Mouse (Mus musculus): Measurements from ENCODE around the gene Spo11.

Gene Spo11

DNA sequence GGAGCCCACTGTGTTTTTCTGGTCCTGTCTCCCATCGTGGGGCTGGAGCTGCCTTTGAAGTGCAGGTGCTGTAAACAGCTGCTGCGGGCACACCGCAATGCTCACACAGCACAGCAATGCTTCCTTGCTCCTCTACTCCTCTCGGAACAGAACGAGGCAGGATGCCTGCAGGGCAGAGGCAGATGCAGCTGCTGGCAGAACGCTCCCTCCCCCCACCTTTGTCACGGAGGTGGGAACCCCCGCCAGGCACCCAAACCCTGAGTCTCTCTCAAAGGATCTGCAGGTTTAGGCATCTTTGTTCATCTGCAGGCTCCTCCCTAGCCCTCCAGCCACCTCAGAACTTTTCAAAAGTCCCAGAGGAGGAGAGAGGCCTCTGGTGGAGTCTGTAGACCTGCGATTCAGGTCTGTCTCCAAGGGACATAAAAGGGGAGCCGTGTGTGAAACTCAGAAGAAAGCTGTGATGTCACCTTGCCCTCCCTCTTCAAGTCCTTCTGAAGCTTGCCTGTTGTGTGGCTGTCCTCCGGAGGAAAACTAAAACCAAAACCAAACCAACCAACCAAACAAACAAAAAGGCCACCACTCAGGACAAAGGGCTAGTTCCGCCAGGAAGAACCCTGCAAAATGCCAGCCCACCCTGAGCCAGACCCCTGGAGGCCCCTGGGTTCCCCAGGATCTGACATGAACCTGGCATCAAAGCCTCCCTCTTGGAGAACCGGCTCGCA, at the start of gene Spo11:
Gene Spo11, plus strand, starts transcription at position 292 of the 722 bp plus-strand sequence.
- no peak for DNase-seq (ENCODE audit: low spot score)

DNA sequence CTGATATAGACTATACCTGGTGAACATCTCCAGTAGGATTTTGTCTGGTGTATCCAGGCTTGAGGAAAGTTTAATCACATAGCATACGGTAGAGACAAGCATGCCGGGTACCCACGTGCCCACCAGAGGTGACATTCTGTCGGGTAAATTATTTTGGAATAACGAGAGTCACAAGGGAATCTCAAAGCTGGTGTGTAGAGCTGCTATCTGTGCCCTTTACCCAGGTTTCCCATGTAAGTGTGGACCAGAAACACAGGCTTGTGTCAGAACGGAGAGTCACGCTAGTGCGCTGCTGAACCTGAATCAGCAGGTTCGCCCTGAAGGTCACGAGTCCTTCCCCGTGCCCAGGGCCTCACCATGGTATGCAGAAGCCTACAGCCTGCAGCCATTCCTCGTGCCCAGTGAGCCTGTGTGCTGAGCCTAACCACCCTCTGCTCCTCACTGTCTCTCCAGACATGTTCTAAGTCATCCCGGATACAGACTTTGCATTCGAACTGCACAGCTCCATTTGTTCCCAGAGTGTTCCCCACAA, 47.5 kb upstream of the Spo11 start:
- no peak for DNase-seq (ENCODE audit: low spot score)

DNA sequence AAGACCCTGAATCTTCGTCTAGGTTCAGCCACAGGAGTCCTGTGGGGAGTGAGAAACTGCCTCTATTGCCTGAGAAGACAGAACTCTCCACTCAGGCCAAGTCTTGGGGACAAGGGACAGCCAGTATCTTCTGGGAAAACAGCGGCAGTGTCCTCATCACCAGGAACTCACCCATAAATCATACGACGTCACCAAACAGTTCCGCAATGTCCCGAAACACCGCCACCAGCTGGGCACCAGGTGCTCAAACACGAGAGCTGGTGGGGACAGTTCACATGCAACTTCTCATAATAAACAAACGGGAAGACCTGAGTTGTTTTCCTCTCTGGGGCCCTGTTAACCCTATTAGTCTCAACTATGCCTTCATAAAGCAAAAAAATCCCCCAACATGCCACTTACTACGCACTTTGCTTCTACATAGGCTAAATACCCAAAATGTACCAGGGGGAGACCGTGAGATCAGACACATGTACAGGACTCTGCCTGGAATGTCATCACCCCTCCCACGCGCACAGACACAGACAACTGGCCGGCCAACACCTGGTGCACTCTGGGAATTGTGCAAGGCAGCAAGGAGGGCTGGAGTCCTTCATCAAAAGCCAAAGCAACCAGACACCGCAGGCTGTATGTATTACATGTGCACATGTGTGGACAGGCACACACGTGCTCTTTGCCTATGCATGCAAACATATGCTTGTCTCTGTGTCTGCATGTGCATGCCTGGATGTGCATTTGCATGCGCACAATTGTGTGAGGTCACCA, 46.2 kb upstream of the Spo11 start:
- no peak for DNase-seq (ENCODE audit: low spot score)

DNA sequence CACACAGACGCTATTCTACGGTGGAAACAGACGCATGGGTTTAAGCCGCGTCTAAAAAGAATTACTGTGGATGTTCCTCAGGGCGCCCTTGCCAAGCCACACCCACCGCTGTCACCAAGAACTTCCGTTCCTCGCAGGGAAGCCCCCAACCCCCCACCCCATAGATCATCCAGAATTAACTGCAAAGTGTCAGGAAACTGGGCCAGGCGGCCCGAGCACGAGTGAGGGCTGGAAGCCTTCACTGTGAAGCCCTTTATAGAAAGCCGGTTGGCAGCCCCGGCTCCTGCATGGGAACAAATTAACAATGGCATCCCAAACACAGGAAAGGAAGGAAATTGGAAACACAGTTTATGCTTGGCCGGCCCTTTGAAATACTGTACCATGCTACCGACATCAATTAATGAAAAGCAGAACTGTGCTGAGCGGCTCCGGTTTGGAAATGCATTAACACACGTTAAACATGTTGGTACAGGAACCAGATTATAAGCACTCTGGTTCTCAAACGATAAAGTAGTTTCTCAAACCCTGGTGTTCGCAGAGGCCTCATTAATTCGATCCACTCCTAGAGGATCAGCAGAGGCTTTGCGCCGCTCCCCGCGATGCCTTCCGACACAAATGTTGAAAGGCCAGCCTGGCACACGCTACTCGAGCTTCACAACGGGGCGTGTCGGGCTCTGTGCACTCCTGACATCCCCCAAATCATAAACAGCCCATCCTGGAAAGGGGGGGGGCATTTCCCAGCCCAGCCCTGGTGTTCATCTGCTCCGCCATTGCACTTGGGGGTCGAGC, 43.7 kb upstream of the Spo11 start:
- DNase-seq (ENCODE audit: low spot score) = no peak

DNA sequence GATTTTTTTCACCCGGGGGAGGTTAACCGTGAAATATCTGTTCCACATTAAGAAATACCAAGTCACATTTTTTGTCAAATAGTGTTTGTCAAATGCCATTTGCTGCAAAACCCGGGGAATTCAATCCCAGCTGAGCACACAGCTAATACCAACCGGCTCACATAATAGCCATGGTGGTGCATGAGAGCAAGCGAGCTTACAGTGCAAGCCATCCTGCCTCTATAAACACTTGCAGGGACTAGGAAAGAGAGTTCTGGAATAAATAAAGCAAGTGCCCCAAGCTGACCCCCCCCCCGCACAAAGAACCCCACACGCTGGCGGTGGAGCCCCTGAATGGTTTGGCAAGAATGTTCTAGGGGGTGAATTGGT, 43.1 kb upstream of the Spo11 start:
- DNase-seq (ENCODE audit: low spot score) = no peak

DNA sequence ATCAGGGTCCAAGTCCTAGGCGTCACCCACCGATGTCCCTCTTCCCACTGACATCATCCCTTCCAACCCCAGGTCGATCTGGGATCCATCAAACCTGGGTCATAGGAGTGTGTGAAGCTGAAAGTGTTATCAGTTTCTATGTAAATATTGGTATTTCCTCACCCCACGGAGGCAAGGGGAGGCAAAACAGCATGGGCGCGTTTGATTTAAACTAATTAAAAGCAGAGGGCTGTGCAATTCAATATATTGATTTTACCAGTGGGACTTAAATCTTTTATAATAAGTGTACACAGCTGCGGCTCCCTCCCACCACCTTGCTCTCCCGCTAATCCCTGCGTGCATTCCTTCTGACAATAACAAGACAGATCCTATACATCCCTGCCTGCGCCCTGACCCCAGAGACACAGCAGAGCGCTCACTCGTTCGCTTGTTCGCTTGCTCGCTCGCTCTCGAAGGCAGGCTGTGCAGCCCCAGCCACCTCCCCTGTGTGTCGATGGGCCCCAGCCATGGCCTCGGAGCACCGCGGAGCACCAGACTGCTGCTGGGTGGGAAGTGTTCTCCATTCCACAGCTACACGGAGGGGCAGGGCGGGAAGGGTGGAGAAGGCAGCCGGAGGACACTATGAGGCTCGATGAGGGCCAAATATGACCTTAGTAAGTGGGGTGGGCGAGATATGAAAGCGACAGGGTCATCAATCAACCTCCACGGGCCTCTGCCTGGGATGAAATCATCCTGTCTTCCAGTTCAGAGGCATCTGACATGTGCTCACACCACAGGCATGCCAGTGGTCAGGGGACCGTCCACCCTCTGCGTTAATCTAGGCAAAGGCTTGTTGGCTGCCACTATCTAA, 42.4 kb upstream of the Spo11 start:
- DNase-seq (ENCODE audit: low spot score) = no peak

DNA sequence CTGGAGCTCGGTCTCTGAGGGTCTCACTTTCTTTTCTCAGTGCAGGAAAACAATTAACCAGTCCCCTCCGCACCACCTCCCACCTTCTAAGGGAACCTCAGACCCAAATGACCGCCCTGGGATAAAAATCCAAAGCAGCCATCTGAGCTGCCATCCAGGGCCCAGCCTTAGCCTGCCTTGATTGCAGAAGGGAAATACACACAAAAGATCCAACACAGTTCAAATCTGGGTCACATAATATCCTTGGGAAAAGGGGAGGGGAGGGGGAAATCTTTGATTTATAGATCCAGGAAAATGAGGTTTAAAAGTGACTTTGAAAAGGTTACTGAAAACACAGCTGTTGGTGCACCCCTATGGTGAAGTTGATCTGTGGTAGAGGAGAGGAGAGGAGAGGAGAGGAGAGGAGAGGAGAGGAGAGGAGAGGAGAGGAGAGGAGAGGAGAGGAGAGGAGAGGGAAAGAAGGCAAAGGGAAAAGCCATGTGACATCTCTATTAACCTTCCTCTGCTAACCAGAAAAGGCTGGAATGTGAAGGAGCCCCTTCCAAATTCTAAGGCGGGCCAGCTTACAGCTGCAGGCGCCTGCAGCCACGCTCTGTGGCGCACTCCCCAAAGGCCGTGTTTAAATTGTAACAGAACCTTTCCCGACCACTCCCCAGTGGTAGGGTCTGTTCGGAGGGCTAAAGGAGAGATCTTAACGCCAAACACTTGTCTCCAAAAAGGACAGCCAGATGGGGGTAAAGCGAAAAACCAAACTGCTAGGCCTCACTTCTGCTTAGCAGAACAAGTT, 41.5 kb upstream of the Spo11 start:
- DNase-seq (ENCODE audit: low spot score) = no peak

DNA sequence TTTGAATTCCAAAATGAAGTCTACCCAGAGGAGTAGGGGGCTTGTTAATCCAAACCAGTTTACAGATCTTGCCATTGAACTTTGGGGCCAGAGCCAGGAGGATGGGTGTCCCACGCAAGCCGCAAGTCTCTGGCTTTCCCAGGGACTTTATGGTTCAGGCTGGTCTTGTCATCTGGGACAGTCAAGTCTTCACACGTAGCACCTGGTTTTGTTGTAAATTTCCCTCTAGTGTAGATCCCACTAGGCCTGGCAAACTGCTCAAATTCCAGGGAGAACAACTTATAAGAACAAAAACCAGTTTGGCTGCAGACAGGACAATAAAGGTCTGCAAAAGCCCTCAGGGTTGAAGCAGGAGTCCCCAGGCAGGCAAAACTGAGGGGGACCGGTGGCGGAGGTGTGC, 40.7 kb upstream of the Spo11 start:
- no peak for DNase-seq (ENCODE audit: low spot score)

DNA sequence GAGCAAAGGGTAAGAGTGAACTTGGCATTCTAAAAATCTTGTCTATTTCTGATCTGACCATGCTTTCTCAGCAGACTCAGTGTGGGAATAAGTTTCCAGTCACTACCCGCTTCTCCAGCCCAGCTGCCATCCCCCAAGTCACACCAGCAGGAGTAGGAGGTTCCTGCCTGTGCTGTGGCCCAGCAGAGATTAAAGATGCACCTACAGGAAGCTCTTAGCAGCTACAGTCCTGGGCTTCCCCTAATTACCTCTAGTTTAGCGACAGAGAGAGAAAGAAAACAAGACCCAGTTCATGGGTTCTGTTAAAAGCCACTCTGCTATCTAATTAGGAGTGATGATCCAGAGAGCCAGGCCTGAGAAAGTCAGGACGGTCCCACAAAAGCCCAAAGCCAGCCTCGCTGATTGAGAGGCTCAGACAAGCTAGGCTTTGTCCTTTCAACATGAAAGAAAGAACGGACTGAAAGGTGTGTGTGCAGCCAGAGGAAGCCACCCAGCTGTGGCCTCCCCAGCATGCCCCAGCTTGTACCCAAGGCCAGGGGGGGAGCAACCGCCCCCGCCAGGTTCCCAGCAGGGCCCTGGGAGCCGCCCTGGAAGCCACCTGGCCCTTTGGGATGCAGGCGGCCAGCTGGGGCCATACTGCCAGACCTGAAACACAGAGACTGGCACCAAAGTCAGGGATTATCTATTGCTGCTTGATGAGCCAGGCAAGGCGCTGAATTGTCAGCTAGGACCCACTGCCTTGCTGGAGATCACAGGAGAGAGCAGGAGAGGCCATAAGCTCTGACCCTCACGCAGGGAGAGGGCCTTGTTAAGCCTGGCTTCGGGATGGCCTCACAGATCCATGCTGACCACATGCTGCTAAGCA, 39.9 kb upstream of the Spo11 start:
- no peak for DNase-seq (ENCODE audit: low spot score)

DNA sequence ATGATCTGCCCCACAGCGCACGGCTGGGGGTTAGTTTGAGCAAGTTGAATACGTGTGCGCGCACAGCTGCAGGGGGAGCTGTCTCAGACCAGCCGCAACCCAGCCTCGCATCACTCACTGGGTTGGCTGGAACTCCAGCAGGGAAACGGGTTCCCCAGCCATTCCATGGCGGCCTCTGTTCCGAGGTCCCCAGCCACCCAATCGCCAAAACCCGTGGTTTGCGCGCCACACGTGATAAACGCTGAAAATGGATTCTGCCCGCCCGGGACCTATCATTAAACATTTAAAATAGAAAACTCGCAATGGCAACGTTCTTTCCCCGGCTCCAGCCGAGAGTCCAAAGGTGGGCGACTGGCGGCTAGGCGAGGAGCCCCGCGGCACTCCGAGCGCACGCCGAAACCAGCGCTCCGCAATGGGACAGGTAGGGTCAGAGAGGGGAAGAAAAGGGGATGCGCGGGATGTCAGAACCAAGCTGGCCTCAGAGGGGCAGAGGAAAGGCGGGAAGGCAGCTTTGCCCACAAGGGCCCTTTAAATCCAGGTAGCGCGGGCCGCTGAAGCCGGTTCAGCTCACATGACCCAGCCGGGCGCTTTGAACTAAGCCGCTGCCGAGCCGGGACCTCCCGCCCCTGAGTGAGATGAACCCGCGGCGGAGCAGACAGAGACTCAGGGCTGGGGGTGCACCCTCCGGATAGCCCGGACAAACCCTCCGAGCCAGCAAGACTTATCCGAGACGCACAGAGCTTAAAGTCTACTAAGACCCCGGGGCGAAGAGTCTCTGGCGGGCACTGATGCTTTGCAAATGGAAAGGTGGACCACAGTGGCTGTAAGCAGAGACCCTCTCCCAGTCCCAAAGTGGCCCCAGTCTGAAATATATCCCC, 38.5 kb upstream of the Spo11 start:
- no peak for DNase-seq (ENCODE audit: low spot score)

DNA sequence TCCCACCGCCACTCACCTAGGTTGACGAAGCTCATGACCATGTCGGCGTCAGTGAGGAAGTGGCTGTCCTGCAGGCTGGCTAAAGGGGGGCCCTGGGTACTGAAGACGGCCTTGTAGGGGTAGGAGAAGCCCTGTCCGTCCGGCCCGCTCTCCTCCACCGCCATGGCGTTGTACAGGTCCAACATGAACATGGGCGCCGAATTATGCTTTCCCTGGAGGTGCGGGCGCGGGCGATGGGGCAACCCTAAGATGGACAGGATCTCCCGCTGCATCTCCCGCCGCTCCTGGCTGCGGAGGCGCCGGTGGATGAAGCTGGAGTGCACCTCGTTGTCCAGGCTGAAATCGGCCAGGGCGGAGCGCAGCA, 37.9 kb upstream of the Spo11 start:
- DNase-seq (ENCODE audit: low spot score) = no peak

DNA sequence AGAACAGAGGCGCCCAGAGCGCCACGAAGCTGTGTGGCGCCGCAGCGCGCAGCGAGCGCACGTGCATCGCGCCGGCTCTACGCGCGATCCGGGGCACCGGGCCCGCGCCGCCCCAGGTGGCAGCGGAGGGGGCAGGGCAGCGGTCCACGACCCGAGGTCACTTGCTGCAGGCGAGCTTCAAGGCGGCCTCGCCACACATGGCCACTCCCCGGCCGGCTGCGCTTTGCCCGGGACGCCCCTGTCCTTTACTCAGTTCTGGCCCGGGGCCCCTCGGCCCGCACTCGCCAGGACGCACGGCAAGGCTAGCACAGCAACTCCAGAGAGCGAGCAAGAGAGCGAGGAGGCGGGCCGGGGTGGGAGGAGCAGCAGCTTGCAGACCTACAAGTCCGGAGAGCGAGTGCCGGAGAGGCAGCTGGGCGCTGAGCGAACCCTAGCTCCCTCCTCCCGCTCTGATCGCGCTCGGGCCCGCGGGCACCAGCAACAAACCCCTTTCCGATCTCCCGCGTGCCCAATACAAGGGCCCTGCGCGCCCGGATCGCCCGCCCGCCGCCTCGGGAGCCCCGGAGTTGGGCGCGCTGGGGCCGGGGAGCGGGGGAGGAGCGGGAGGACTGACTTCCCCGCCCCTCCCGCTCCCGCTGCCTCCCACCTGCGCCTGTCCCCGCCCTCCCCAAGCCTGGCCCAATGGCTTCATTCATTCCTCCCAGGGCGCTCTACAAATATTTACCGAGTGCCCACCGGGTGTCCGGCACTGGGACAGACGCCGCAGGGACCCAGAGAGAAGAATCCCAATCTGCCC, 37.3 kb upstream of the Spo11 start, which contains the start of gene Bmp7:
Gene Bmp7, minus strand, starts transcription at position 319 of the 796 bp plus-strand sequence.
- no peak for DNase-seq (ENCODE audit: low spot score)

DNA sequence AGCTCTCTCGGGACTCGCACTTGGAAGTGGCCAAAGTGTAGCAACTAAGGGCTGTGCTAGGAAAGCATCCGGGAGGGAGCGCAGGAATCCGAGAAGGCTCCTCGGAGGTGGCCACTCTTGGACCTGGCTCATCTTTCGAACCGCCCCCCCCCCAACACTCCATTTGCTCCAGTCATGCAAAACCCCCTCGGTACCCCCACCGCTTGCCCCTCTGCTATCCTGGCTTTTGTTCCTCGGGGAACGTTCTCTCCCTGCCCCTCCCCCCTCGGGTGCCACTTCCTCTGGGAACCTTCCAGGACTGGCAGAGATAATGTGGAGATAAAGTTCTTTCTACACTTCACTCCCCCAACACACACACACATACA, 36.7 kb upstream of the Spo11 start:
- no peak for DNase-seq (ENCODE audit: low spot score)

DNA sequence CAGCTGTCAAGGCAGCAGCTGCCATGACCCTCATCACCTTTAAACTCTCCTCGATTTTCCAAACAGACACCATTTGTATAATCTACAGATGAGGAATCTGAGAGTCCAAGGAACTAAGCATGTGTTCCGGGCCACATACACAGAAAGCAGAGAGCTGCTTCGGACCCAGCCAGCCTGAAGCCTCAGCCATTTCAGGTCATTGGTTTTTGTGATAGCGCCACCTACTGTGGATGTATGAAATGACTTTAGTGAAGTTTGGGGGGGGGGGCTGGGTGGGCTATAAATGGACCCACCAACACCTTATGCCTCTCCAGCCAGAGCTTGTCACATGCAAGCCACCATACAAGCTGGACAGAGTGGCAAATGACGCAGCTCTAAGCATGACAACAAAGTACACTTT, 28.4 kb upstream of the Spo11 start:
- DNase-seq (ENCODE audit: low spot score) = no peak

DNA sequence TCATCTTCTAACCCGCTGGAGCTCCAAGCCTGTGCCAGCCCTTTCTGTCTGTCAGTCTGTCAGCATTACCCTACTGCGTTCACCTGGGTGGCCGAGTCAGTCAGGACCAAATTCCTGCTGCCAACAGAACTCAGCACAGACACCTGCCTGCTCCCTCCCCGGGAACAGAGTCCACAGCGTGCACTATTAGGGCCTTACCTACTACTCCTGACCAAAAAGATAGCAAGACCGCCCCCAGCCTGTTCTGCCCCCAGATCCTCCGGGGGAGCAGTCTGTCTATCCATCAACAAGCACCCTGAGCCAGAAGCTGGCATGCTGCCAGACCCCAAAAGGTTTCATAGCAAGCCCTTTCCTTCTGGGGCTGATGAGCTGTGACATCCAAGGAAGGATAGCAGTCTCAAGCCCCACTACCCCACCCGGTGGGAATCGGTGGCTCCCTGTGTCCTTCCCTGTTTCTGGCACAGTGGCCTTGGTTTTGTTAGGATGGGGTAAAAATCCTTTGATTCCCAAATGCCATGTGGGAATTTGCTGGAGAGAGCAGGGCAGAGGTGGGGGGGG, 27.3 kb upstream of the Spo11 start:
- DNase-seq (ENCODE audit: low spot score) = no peak

DNA sequence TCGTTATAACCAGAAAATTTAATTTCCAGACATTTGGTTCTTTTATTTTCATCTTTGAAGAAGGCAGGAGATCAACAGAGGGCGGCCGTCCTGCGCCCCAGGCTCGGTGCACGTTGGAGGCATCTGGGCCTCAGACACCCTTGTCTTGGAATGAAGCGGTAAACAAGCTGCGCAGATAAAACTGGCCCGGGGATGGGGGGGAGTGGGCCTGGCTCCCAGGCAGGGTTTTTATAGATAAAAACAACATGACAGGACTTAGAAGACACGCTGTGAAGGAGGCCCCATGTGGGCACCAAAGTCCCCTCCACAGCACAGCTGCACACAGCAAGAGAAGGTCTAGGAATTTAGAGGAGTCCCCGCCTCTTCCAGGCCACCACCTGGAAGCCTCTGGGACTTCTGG, 26.8 kb upstream of the Spo11 start:
- no peak for DNase-seq (ENCODE audit: low spot score)

DNA sequence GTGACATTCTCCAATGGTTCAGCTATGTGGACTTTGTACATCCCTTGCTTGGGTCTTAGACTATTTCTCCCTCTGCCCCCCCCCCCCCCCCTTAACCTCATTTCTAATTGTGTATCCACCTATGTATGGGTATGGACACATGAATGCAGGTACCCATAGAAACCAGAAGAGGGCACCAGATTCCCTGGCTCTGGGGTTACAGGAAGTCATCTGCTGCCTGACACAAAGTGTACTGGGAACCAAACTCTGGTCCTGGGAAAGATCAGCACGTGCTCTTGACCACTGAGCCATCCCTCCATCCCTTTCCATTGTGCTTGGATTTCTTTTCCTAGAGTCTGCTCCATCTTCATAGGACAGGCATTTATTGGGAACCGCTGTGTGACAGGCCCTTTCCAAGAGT, 25.5 kb upstream of the Spo11 start:
- DNase-seq (ENCODE audit: low spot score) = no peak

DNA sequence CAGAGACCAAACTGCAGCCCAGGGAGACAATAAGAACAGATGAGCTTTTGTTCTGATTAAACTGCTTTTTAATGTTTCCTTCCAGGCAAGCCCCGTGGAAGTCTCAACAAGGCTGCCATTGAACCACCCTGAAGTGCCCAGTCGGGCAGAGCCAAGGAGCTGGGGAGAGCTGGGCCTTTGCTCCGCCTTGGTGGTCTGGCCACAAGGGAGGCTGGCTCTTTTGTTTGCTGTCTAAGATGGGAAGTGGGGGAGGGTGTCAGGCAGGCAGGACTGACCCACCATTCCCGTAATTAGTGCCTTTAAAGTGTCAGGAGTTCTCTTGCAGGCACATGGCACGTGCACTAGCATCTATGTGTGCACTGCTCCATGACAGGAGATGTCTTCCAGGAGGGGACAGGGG, 18.9 kb upstream of the Spo11 start:
- no peak for DNase-seq (ENCODE audit: low spot score)
